Mouse (Mus musculus) spleen, adult 18-20 months (tissue): ENCODE results near the gene Fev.

ENCODE experiments used
- DNase-seq, 2 experiments: peaks; one replicate each; pipeline ENCODE4 v3.0.0; 2022; ENCODE audit warnings: mixed read lengths in 2 of 2

The Fev gene

DNA sequence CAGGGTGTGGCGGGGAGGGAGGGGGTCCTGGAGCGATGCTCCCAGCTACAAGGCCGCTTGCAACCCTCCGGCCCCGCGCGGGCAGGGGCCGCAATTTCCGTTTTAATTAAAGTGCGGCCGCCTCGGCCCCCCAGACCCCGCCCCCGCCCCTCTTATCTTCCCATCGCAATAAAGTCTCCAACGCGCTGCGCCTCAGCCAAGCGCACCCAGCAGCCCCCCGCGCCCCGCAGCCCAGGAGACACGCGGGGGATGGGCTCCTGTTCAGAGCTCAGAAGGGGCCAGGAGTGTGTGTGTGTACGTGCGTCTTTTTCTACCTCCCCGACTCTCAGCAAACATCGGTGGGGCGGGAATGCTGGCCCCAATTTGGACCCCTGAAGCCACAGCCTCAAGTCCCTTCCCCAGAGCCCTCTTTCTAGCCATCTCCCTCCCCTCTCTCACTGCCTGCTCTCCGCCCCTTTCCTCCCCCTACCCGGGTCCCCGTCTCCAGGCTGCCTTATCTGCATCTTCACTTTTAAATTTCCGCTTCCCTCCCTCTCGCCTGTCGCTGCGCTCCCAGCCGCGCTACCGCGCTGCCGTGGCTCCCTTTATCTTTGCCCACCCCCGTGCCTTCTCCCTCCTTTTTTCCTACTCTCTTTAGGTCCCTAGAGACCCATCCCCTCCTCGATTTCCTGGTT lies at the start of gene Fev:
TSS of gene Fev (minus strand) at position 51 of the 674 bp plus-strand sequence.
- no peak for DNase-seq

DNA sequence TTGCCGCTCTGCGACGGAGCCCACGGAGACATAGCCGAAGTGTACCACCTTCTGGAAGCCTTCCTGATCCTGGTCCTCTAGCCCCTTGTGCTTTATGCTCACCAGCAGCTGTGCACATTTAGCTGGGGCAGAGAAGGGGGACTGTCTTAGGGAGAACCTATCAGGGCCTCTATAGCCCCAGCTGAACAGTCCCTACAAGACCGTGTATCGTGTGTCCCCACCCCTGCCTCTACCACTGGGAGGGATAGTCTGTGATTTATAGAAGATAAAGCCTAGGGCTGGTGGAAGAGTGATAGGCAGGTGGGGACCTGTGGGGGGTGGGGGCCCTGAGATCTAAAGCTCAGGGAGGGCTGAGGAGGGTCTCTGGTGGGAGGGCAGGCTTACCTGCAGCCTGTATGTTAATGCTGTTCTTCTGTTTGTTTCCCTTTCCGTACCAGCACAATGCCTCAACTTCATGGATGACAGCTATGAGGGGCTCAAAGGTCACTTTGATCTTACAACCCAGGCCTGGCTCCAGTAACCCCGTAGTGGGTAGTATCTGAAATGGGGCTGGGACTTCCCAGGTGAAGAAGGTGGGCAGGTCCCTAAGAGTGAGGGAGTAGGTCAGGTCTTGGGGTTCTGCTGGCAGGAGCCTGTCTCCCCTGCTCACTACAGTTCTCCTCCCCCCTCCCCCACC lies 42.5 kb upstream of the Fev start:
- DNase-seq, result no peak

GRCm38 (mm10) chr1:74926721-74927120 lies 41.5 kb upstream of the Fev start:
- no peak for DNase-seq

DNA sequence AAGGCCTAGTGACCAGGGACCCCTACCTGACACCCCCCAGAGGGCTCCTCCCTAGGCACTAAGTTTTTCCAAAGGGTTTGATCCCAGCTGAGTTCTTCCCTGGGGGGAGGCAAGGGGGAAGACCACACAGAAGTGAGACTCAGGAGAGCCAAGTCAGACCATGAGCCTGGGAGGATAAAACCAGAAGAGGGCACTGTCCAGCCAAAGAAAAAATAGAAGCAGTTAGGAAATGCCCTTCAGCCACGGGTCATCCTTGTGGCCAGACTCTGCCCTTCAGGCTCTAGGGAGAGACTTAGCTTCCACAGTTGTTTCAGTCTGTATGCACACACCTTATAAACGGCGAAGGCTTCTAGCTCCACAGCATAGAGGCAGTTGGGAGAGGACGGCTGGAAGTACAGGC lies 39.2 kb upstream of the Fev start:
- no peak for DNase-seq

DNA sequence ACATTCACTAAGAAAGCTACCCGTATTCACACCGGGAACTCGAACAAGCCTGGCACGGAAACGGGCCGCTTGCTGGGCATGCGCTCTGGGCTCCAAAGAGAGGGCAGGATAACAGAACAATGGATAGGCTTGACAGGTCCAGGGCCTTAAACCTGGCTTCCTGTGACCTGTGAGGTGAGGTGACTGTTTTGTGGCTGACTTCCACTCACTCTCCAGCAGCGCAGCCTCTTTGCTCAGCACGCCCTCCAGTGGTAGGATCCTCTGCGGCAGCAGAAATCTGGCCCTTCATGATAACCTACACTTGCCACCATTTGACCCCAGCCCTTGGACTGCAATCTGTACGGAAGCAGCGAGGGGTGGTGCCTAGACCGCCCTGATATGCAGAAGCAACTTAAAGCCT lies 30.5 kb upstream of the Fev start:
- no peak for DNase-seq

GRCm38 (mm10) chr1:74902191-74902590 lies 17.0 kb upstream of the Fev start:
- no peak for DNase-seq

- DNase-seq, result peak in 1 of 2 experiments; percentile 48
These were observed 16.5 kb upstream of the Fev start for GRCm38 (mm10) chr1:74901686-74902085.

GRCm38 (mm10) chr1:74900341-74901285 lies 15.4 kb upstream of the Fev start:
- DNase-seq, result no peak

DNA sequence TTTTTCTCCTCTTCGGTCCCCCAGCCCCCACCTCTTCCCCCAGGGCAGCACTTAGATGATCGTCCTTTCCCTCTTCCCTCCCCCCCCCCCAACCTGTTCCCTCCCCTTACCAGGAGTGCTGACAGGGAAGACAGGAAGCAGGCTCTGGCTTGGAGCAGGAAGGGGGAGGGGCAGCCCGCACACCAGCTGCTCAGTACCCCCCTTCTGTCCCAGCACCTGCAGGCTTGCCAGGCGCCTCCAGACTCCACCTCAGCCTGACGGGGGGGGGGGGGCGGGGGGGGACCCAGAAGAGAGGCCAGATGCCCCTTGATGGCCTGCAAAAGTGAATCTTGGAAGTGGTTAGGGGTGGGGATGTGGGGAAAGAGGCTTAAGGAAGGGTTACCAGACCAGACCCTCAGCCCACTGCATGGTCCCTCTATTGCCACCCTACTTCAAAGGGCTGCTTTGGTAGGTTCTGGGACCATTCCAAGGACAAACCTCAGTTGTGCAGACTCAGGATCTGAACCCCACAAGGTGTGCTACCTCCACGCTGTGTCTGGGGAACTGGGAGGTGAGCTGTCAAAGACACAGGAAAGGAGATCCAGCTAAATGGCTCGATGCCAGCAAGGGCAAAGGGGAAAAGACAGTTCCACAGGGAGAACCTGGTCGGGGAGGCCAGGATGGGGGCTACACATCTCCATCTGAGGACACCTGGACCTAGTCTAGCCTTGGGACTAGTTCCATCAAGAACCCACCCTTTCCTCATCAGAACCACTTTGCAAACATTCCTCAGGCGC lies 13.6 kb upstream of the Fev start:
- no peak for DNase-seq

- no peak for DNase-seq
These were observed 12.8 kb upstream of the Fev start for GRCm38 (mm10) chr1:74897976-74898375.

DNA sequence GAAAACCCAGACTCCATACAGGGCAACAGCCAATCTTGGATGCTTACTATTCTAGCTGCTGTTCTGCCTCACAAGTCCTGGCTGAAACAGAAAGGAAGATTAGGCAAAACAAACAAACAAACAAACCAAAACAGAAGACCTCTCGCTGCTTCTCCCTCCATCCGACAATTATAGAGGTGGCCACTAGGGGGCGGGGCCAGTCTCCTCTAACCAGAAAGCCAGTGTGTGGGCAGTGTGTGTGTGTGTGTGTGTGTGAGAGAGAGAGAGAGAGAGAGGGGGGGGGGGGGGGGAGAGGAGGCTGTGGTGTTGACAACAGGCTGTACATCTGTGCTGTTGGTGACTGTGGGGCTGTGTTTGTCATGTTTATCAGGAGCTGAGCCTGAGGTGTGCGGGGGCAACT lies 9.7 kb upstream of the Fev start:
- peak in 1 of 2 experiments; percentile 51 for DNase-seq

DNA sequence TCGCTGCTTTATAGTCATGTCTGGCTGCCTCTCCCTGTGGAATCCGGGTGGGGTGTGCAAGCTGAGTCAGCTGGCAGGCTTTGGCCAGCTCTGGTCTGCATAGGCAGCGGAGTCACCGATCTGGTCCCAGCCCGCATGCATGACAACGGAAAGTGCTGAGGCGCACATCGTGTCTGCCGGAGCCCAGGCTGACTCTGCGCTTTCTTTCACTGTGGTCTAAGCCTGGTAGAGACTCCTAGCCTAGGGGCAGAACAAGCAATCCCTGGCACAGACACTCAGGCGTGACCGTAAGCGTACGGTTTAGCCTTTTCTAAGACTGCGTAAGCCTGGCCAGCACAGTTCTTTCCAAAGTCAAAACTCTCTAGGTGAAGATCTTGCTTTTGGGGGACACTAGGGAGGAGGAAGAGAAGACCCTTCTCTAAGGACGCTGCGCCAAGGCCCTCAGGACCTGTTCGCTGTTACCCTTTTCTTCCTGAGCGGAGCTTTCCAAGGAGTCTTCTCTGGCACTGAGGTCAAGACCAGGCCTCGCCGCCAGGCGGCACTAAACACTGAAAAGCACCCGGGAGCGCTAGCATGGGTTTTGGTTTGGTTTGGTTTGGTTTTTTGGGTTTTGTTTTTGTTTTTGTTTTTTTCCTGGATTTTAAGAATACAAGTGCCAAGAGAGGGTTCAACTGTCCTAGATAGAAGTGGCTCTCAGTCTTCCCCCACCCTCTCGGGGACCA lies 8.1 kb upstream of the Fev start, which contains the start of gene Cryba2:
TSS of gene Cryba2 (minus strand) at position 10 of the 722 bp plus-strand sequence.
- peak in 1 of 2 experiments; percentile 11 for DNase-seq

GRCm38 (mm10) chr1:74892351-74893133 lies 7.3 kb upstream of the Fev start:
- DNase-seq, result no peak

DNA sequence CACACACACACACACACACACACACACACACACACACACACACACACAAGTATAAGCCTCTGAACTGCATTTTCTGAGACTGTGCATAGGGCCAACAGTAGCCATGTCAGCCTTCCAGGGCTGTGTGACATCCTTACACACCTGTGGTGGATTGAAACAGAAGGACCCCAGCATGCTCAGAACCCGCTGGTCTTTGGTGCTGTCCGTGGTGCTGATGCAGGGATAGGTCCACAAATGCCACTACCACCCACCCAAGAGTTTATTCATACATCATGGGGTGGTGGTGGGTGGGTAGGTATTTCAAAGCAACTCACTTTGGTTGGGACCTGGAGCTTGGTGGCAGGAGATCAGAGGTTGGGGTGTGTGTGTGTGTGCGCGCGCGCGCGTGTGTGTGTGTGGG lies 6.3 kb upstream of the Fev start:
- no peak for DNase-seq

DNA sequence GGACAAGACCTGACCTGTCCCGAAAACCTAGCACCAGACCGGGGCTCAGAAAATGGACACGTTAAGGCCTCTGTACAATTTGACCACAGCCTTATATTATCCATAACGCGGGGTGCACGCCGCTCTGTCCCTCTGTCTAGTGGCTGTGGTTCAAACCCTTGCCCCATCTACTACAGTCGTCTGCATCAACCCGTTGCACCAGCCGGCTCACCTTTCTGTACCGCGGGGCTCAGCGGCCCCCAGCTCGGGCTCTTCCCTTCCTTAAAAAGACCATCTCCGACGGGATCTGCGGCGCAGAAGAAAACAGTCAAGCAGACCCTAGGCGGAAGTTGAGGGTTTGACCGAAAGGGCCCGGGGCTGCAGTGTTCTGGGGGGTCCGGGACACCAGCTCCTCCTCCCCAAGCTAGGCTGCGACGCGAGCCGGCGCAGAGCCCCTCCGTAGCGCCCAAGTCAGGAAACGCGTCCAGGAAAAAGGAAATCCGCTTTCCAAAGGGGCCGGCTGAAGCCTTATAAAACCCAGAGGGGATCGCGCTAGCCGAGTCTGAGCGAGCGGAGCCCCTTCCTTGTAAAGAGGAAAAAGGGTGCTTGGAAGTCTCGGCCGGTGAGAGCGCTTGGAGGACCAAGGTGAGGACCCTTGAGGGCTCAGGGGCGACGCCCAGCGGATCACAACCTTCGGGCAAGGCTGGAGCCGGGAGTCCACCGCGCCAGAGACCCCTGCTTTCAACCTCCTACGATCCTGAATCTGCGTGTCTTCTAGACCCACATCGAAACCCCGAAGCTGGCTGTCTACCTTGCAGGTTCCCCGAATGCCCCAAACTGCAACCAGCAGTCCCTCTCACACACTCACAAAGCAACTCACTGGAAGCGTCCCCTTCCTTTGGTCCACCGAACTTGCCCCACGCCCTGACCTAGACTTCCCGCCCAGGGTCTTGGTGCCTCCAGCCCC lies 750 bp downstream of the Fev start:
- DNase-seq, result no peak

DNA sequence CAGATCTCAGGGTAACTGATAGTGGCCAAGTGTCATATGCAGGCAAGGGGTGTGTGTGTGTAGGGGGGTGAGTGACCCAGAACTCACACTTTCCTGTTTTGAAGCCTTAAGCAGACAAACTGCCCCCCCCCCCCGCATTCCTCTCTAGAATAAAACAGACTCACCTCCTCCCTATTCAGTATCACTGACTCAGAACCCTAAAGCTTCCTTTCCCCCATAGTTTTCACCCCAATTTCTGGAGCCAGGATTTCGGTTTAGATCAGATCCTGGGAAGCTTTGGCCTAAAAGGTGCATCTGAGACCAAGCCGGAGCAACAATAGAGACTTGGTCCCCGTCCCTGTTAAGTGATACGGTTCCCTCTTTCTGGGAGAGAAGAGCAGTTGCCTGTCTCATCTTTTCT lies 1.8 kb downstream of the Fev start:
- DNase-seq, result no peak

DNA sequence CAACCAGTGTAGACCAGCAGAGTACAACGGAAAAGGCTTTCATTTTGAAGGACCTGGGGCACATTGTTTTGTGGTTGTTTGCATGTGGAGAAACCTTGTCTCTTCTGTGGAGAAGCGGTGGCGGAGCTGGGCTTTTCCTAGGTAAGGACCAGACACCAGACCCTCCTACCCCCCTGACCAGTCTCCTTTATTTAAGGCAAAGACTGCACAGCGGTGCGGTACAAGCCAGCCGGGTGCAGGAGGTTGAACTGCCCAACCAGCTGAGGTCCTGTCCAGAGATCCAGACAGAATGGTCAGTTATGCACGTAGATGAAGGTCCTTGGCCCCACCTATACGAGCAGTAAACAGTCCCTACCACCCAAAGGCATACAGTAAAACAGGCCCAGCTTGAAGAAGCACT lies 2.4 kb downstream of the Fev start:
- DNase-seq, result no peak

- DNase-seq, result no peak
These were observed 3.0 kb downstream of the Fev start for GRCm38 (mm10) chr1:74882055-74882734.

GRCm38 (mm10) chr1:74880785-74881360 lies 4.3 kb downstream of the Fev start:
- peak in 1 of 2 experiments; percentile 62 for DNase-seq
